Mouse (Mus musculus) cerebellum, adult 2 months (tissue): ENCODE results near the gene Crls1.

Experiments used
- CTCF ChIP-seq: fragments of 200-500 bp; IDR thresholded peaks from 2 replicates; pipeline ENCODE4 v1.5.1; 2011; ENCODE audit warnings: low read depth, mild to moderate bottlenecking, control low read depth, low read length, moderate library complexity, borderline replicate concordance; ENCODE audit not compliant: insufficient read depth
- POLR2A ChIP-seq: fragments of 200-500 bp; IDR thresholded peaks from 2 replicates; pipeline ENCODE4 v1.6.1; 2011; ENCODE audit warnings: low read length, control low read depth, borderline replicate concordance; ENCODE audit not compliant: insufficient read depth

DNA sequence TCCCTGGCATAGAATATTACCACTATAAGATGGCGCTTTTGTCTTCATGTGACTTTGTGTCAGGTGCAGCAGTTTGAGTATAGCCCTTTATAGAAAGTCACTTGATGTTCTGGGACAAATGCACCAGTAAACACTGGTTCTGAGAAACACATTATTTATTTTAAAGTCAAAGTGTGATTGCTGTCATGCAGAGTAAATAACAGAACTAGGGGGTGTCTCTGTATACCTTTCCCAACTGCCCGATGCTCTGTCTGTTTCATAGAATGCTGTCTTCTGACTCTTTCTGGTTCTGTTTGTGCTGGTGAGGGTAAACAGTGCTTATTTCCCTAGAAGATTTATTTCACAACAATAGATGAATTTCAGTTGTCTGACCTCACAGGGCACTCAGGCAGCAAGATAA is 16.9 kb downstream of the Crls1 start:
- TF ChIP-seq POLR2A (no peak), CTCF (no peak)
